Mouse (Mus musculus) heart, embryonic 11.5 days (tissue): ENCODE measurements around the gene Strbp. TPM values are rescaled to one million over a fixed set of nuclear protein-coding genes. Genes with fewer than 3 reads are reported as not detected.

Experiments used
- ATAC-seq: fragments of 200-750 bp; cut with Nextera tagmentation; replicated peaks from 2 replicates; pipeline ENCODE4 v1.8.0; 2017; ENCODE audit warnings: moderate library complexity; ENCODE audit not compliant: insufficient number of reproducible peaks, low FRiP score, low TSS enrichment
- H3K27ac ChIP-seq: fragments of 300-500 bp; sonication (generic); 2 replicates; pipeline ENCODE4 v1.5.1; 2014; ENCODE audit warnings: mild to moderate bottlenecking, low read depth, low read length
- H3K27me3 ChIP-seq: fragments of 300-500 bp; sonication (generic); 2 replicates; pipeline ENCODE4 v1.6.1; 2014; ENCODE audit warnings: mild to moderate bottlenecking, low read length, mixed read lengths; ENCODE audit not compliant: control insufficient read depth, insufficient read depth
- H3K36me3 ChIP-seq: fragments of 300-500 bp; sonication (generic); 2 replicates; pipeline ENCODE4 v1.6.1; 2014; ENCODE audit warnings: mild to moderate bottlenecking, low read length, moderate library complexity, mixed read lengths; ENCODE audit not compliant: control insufficient read depth, insufficient read depth
- H3K4me1 ChIP-seq: fragments of 300-500 bp; sonication (generic); 2 replicates; pipeline ENCODE4 v1.6.1; 2014; ENCODE audit warnings: low read length; ENCODE audit not compliant: control insufficient read depth, insufficient read depth
- H3K4me2 ChIP-seq: fragments of 300-500 bp; sonication (generic); 2 replicates; pipeline ENCODE4 v1.6.1; 2014; ENCODE audit warnings: mild to moderate bottlenecking, moderate library complexity
- H3K4me3 ChIP-seq: fragments of 300-500 bp; sonication (generic); 2 replicates; pipeline ENCODE4 v1.5.1; 2014; ENCODE audit warnings: low read depth, low read length
- H3K9ac ChIP-seq: fragments of 300-500 bp; sonication (generic); 2 replicates; pipeline ENCODE4 v1.6.1; 2014; ENCODE audit warnings: mild to moderate bottlenecking, low read depth, low read length, moderate library complexity
- H3K9me3 ChIP-seq: fragments of 300-500 bp; sonication (generic); replicated peaks from 2 replicates; pipeline ENCODE4 v1.6.1; 2016; ENCODE audit warnings: low read length; ENCODE audit not compliant: control insufficient read depth
- WGBS: fragments of 180-500 bp; shearing (Covaris S2); extraction: QIAGEN DNeasy Blood & Tissue Kit; methylation state at CpG from one replicate; pipeline ENCODE4 v1.1.7; 2014; ENCODE audit not compliant: insufficient replicate concordance; 5-methylcytosine and 5-hydroxymethylcytosine counted together
- polyA plus RNA-seq: library from polyadenylated mRNA; unstranded; fragments of >200 nt; fragmentation: Nextera tagmentation; extraction: Ambion mirVana; gene quantifications from 2 replicates; pipeline ENCODE4 v1.2.1, GENCODE M21; 2014

The Strbp gene
- polyA plus RNA-seq, 1 experiment from 2014 or later = 32.4 TPM

DNA sequence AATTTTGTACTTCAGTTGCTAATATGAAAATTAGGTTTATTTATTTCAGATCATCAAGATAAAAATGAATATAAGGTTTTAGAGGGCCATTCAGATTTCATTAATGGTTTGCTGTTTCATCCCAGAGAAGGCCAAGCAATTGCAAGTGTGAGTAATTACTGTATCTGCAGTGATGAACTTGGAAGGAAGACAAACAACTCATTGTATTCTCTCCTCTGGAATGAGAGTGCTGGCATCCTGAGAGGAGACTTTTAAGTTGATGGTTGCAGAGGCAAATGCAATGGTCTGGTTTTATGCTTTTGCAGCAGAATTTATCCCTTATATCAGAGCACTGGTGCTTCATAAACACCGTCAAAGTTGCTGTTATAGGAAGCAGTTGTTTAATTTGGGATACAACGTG lies 214.7 kb downstream of the Strbp start:
- peaks cover 11% of the 10 kb centered on the region for H3K36me3 ChIP-seq
- H3K4me3 ChIP-seq = no peak overlapping the region
- H3K9ac ChIP-seq = no peak overlapping the region
- no peaks in the 10 kb centered on the region for H3K9me3 ChIP-seq
- no peak overlapping the region for H3K27ac ChIP-seq
- no peaks in the 10 kb centered on the region for H3K27me3 ChIP-seq
- 92% methylated on average over 2 of the region's 2 CpGs for WGBS
- H3K4me2 ChIP-seq = no peak overlapping the region
- ATAC-seq = no peak
- no peaks in the 10 kb centered on the region for H3K4me1 ChIP-seq

DNA sequence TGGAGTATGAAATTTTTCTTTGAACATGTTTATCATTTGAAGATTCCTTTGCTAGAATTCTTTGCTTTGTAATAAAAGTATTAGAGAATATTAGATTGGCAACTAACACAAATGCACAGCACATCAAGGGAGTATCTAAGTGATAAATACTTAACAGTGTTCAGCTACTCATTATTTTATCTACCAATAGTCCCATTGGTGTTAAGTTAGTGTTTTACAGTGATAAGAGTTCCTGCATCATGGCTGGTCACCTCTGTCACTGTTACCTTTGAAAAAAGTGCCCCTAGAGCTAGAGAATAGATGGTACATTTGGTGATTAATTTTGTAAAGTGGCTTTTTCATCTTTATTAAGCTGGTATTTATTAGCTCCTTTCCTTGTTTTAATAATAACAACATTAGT lies 217.3 kb downstream of the Strbp start:
- Histone ChIP-seq H3K4me2 (no peak overlapping the region), H3K4me1 (no peaks in the 10 kb centered on the region), H3K9me3 (no peaks in the 10 kb centered on the region), H3K36me3 (peaks cover 5% of the 10 kb centered on the region), H3K27me3 (no peaks in the 10 kb centered on the region), H3K27ac (no peak overlapping the region), H3K9ac (no peak overlapping the region), H3K4me3 (no peak overlapping the region)
- ATAC-seq = no peak

DNA sequence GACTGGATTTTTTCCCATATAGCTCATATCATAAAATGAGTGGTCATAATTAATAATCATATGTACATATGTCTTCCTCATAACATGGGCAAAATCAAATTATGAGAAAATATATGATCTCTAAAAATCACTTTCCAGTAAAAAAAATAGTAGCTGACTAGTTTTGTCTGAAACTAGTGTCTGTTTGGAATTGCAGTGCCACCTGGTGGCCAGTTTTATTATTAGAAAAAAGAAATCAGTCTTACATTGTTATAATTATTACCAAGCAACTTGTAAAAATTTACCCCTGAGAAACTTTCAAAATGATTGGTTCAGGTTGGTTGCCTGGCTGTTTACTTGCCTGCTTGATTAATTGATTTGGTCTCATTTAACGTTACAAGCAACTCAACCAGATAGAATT lies 218.3 kb downstream of the Strbp start:
- no peaks in the 10 kb centered on the region for H3K27me3 ChIP-seq
- H3K9me3 ChIP-seq = no peaks in the 10 kb centered on the region
- no peak overlapping the region for H3K4me3 ChIP-seq
- no peak overlapping the region for H3K9ac ChIP-seq
- H3K4me1 ChIP-seq = no peaks in the 10 kb centered on the region
- no peak for ATAC-seq
- WGBS = 78% methylated on average over 1 of the region's 1 CpGs
- H3K27ac ChIP-seq = no peak overlapping the region
- peaks cover 5% of the 10 kb centered on the region for H3K36me3 ChIP-seq
- H3K4me2 ChIP-seq = no peak overlapping the region

DNA sequence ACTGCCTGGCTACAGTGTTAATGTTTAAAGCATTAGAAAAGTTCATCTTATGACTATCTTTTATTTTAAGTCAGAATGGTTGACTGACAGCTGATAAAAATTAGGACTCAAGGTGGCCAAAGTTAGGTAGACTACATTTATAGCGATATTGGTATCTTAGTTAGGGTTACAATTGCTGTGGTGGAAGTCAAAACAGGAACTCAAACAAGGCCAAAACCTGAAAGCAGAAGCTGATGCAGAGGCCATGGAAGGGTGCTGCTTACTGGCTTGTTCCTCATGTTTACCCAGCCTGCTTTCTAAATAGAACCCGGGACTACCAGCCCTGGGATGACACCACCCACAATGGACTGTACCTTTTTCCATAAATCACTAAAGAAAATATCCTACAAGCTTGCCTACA lies 219.5 kb downstream of the Strbp start:
- 89% methylated on average over 2 of the region's 2 CpGs for WGBS
- H3K4me3 ChIP-seq = no peak overlapping the region

GRCm38 (mm10) chr2:37480039-37480438 lies 223.6 kb downstream of the Strbp start:
- ATAC-seq = no peak
- WGBS = 88% methylated on average over 2 of the region's 2 CpGs
- H3K36me3 ChIP-seq = peaks cover 16% of the 10 kb centered on the region

More for the DNA sequence above, 219.5 kb downstream of the Strbp start:
- H3K27me3 ChIP-seq = no peaks in the 10 kb centered on the region
- peaks cover 5% of the 10 kb centered on the region for H3K36me3 ChIP-seq
- H3K4me2 ChIP-seq = no peak overlapping the region
- no peak overlapping the region for H3K27ac ChIP-seq
- H3K9ac ChIP-seq = no peak overlapping the region
- H3K4me1 ChIP-seq = no peaks in the 10 kb centered on the region
- no peak for ATAC-seq
- no peaks in the 10 kb centered on the region for H3K9me3 ChIP-seq

DNA sequence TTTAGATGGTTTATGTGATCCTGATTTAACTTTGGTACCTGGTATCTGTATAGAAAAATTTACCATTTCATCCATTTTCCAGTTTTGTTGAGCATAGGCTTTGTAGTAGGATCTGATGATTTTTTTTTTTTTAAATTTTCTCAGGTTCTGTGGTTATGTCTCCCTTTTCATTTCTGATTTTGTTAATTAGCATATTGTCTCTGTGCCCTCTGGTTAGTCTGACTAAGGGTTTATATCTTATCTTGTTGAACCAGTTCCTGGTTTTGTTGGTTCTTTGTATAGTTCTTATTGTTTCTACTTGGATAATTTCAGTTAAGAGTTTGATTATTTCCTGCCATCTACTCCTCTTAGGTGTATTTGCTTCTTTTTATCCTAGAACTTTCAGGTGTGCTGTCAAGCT lies 224.1 kb downstream of the Strbp start:
- Histone ChIP-seq H3K4me3 (no peak overlapping the region), H3K36me3 (peaks cover 16% of the 10 kb centered on the region), H3K4me1 (no peaks in the 10 kb centered on the region), H3K27ac (no peak overlapping the region), H3K9me3 (no peaks in the 10 kb centered on the region), H3K27me3 (no peaks in the 10 kb centered on the region), H3K4me2 (no peak overlapping the region), H3K9ac (no peak overlapping the region)
- no peak for ATAC-seq

More at GRCm38 (mm10) chr2:37480039-37480438, 223.6 kb downstream of the Strbp start:
- no peak overlapping the region for H3K4me3 ChIP-seq
- no peaks in the 10 kb centered on the region for H3K27me3 ChIP-seq
- no peak overlapping the region for H3K9ac ChIP-seq
- H3K4me2 ChIP-seq = no peak overlapping the region
- no peak overlapping the region for H3K27ac ChIP-seq
- no peaks in the 10 kb centered on the region for H3K9me3 ChIP-seq
- H3K4me1 ChIP-seq = no peaks in the 10 kb centered on the region

DNA sequence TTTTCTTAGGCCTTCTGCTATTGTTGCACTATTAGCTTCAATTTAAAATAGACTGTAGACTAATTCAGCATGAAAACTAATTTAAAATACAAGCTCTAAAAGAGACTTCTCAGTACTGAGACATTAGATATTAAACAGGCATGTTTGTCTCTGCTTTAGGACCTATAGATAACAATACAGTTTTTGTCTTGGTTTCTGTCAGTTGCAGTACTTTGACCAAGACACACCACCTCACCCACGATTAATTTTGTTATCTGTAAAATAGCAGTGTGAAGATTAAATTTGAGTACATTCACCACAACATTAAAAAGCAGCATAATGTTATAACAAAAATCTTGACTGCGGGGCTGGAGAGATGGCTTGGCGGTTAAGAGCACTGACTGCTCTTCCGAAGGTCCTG lies 237.4 kb downstream of the Strbp start:
- Histone ChIP-seq H3K9ac (no peak overlapping the region), H3K36me3 (peaks cover 7% of the 10 kb centered on the region), H3K4me2 (no peak overlapping the region), H3K27me3 (no peaks in the 10 kb centered on the region), H3K4me1 (no peaks in the 10 kb centered on the region), H3K27ac (no peak overlapping the region), H3K9me3 (no peaks in the 10 kb centered on the region), H3K4me3 (no peak overlapping the region)
- no peak for ATAC-seq
- 89% methylated on average over 4 of the region's 4 CpGs for WGBS

GRCm38 (mm10) chr2:37460707-37461106 lies 243.0 kb downstream of the Strbp start:
- no peak overlapping the region for H3K27ac ChIP-seq
- no peaks in the 10 kb centered on the region for H3K27me3 ChIP-seq
- no peak overlapping the region for H3K4me3 ChIP-seq
- no peak for ATAC-seq
- H3K9me3 ChIP-seq = no peaks in the 10 kb centered on the region
- no peak overlapping the region for H3K4me2 ChIP-seq
- 98% methylated on average over 4 of the region's 4 CpGs for WGBS
- no peaks in the 10 kb centered on the region for H3K4me1 ChIP-seq
- no peaks in the 10 kb centered on the region for H3K36me3 ChIP-seq
- no peak overlapping the region for H3K9ac ChIP-seq

DNA sequence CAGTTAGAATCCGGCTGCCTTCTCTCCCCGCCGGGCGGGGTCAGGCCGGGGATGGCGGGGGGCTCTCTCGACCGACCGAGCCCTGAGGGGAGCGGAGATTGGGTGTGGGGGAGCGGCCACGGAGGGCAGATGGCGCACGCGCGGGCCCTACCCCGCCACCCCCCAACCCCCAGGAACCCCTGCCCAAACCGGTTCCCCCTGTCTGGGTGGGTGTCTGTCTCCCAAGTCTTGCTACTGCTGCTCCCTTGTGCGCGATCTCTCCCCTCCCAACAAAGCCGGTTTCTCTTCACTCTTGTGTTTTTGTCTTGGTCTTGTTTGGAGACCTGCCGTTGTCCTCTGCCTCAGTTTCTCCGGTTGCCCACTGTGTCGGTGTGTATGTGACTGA lies 251.3 kb downstream of the Strbp start:
- peak; percentile 86 for ATAC-seq
- Histone ChIP-seq H3K4me2 (peak overlapping the region; percentile 92), H3K9ac (peak overlapping the region; percentile 94), H3K27me3 (no peaks in the 10 kb centered on the region), H3K27ac (peak overlapping the region; percentile 65; the same call in 1 of the 2 replicates), H3K36me3 (no peaks in the 10 kb centered on the region), H3K4me3 (peak overlapping the region; percentile 85), H3K9me3 (no peaks in the 10 kb centered on the region), H3K4me1 (peaks cover 8% of the 10 kb centered on the region; the same call in 1 of the 2 replicates)
- WGBS = under 1% methylated on average over 22 of the region's 24 CpGs
